Mouse (Mus musculus) heart, embryonic 12.5 days (tissue): Measurements from ENCODE around the gene Tmem116. TPM values are rescaled to one million over a fixed set of nuclear protein-coding genes. Genes with fewer than 3 reads are reported as not detected.
"Not testable (repeated sequence)": the region's sequence is repeated elsewhere in the genome, so short reads cannot be mapped to it uniquely, and the experiment has no call there.

ENCODE experiments used
- ATAC-seq: fragments of 200-750 bp; cut with Nextera tagmentation; 2 replicates; pipeline ENCODE4 v1.8.0; 2017; ENCODE audit warnings: moderate TSS enrichment, moderate library complexity; ENCODE audit not compliant: insufficient number of reproducible peaks, low FRiP score
- H3K27ac ChIP-seq: fragments of 300-500 bp; sonication (generic); 2 replicates; pipeline ENCODE4 v1.5.1; 2016; ENCODE audit warnings: mild to moderate bottlenecking, moderate library complexity; ENCODE audit not compliant: poor library complexity, severe bottlenecking
- H3K27me3 ChIP-seq: fragments of 300-500 bp; sonication (generic); replicated peaks from 2 replicates; pipeline ENCODE4 v1.6.1; 2016; ENCODE audit warnings: mild to moderate bottlenecking, moderate library complexity
- H3K36me3 ChIP-seq: fragments of 300-500 bp; sonication (generic); 2 replicates; pipeline ENCODE4 v1.6.1; 2016; ENCODE audit warnings: mild to moderate bottlenecking, moderate library complexity
- H3K4me1 ChIP-seq: fragments of 300-500 bp; sonication (generic); replicated peaks from 2 replicates; pipeline ENCODE4 v1.6.1; 2016; ENCODE audit warnings: mild to moderate bottlenecking
- H3K4me2 ChIP-seq: fragments of 300-500 bp; sonication (generic); 2 replicates; pipeline ENCODE4 v1.6.1; 2016; ENCODE audit warnings: mild to moderate bottlenecking, moderate library complexity
- H3K4me3 ChIP-seq: fragments of 300-500 bp; sonication (generic); 2 replicates; pipeline ENCODE4 v1.5.1; 2016; ENCODE audit warnings: mild to moderate bottlenecking
- H3K9ac ChIP-seq: fragments of 300-500 bp; sonication (generic); 2 replicates; pipeline ENCODE4 v1.6.1; 2016; ENCODE audit warnings: mild to moderate bottlenecking, moderate library complexity
- H3K9me3 ChIP-seq: fragments of 300-500 bp; sonication (generic); replicated peaks from 2 replicates; pipeline ENCODE4 v1.6.1; 2016; ENCODE audit warnings: mild to moderate bottlenecking, moderate library complexity
- WGBS: fragments of 180-500 bp; shearing (Covaris S2); methylation state at CpG from one replicate; pipeline ENCODE4 v1.1.7; 2016; 5-methylcytosine and 5-hydroxymethylcytosine counted together
- polyA plus RNA-seq: library from polyadenylated mRNA; unstranded; fragments of >200 nt; fragmentation: Nextera tagmentation; extraction: Ambion mirVana; gene quantifications from 2 replicates; pipeline ENCODE4 v1.2.1, GENCODE M21; 2016

Gene Tmem116
- polyA plus RNA-seq, 1 experiment from 2014 or later, result 4.7 TPM

DNA sequence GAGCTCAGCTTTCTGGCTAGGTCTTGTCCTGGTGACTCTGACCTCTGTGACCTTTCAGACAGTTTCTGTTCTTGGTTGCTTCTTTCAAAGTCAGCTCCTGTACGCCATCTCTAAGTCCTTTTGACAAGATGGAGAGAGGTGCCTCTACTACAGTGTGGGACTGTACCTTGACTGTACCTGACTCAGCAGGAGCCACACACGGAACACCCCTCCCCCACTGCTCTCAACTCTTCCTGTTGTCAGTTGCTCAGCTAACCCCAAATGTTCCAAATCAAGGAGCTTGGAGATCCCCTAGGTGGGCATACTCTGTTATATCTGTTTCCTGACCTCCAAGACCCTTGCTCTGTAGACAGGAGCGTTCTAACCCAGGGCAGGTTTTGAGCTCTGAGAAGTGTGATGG is 51.5 kb downstream of the Tmem116 start, which contains the start of gene Adam1b:
Gene Adam1b, minus strand, starts transcription at position 205 of the 400 bp plus-strand sequence.
- no peak for ATAC-seq
- no peaks in the 10 kb centered on the region for H3K27me3 ChIP-seq
- no peak within 1 kb of the TSS for H3K4me3 ChIP-seq

DNA sequence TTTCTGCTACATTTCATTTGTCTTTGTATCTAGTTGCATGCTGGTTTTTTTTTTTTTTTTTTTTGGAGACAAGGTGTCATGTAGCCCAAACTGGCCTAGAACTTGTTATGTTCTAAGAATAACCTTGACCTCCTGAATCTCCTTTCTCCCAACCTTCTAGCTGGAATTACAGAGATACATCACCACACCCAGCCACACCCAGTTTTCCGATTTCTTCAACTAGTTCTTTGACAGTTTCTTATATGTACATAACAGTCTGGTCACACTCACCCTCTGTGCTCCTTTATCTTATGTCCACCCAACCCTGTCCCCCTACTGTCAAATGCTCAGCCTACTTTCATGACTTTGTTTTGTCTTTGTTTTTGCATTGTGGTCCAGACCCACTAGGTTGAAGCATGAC is 55.2 kb downstream of the Tmem116 start:
- Histone ChIP-seq H3K36me3 (no peaks in the 10 kb centered on the region), H3K27me3 (no peaks in the 10 kb centered on the region), H3K4me2 (no peak overlapping the region), H3K27ac (no peak overlapping the region), H3K9ac (no peak overlapping the region), H3K4me3 (no peak overlapping the region), H3K9me3 (no peaks in the 10 kb centered on the region), H3K4me1 (peaks cover 3% of the 10 kb centered on the region; the same call in 1 of the 2 replicates)
- 86% methylated on average over 1 of the region's 1 CpGs for WGBS
- no peak for ATAC-seq

More for the DNA sequence above, 51.5 kb downstream of the Tmem116 start, which contains the start of gene Adam1b:
- no peaks in the 10 kb centered on the region for H3K36me3 ChIP-seq
- no peak within 1 kb of the TSS for H3K27ac ChIP-seq
- H3K9me3 ChIP-seq, result no peaks in the 10 kb centered on the region
- peaks cover 3% of the 10 kb centered on the region; the same call in 1 of the 2 replicates for H3K4me1 ChIP-seq
- 74% methylated on average over 3 of the region's 3 CpGs for WGBS
- H3K9ac ChIP-seq, result no peak within 1 kb of the TSS
- H3K4me2 ChIP-seq, result no peak within 1 kb of the TSS

DNA sequence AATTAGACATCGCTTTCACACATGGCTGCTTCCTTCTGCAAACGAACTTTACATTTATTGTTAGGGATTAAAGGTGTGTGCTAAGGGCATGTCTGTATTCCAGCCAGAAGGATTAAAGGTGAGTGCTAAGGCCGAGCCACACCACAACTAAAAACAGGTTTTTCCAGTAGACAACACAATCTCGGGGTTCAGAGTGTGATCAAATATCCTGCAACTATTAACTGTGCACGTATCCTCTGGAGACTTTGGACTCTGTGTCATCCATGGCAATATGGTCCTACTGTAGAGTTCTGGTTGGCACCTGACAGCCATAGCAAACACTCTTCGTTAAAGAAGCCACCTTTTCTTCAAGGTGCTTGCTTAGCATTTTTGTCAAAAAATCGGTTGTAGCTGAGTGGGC is 58.3 kb downstream of the Tmem116 start:
- no peaks in the 10 kb centered on the region for H3K27me3 ChIP-seq
- H3K9ac ChIP-seq, result no peak overlapping the region
- H3K4me1 ChIP-seq, result peaks cover 3% of the 10 kb centered on the region; the same call in 1 of the 2 replicates
- H3K27ac ChIP-seq, result no peak overlapping the region
- H3K9me3 ChIP-seq, result no peaks in the 10 kb centered on the region
- H3K4me2 ChIP-seq, result no peak overlapping the region
- WGBS, result 79% methylated on average over 7 of the region's 7 CpGs
- ATAC-seq, result no peak
- no peak overlapping the region for H3K4me3 ChIP-seq
- H3K36me3 ChIP-seq, result no peaks in the 10 kb centered on the region

- no peak for ATAC-seq
- peaks cover 42% of the 10 kb centered on the region for H3K36me3 ChIP-seq
- H3K27ac ChIP-seq, result no peak overlapping the region
- H3K4me2 ChIP-seq, result no peak overlapping the region
- H3K9ac ChIP-seq, result no peak overlapping the region
- no peaks in the 10 kb centered on the region for H3K4me1 ChIP-seq
- WGBS, result 85% methylated on average over 9 of the region's 9 CpGs
- no peaks in the 10 kb centered on the region for H3K9me3 ChIP-seq
- no peaks in the 10 kb centered on the region for H3K27me3 ChIP-seq
- H3K4me3 ChIP-seq, result no peak overlapping the region
These were observed 67.3 kb downstream of the Tmem116 start for GRCm38 (mm10) chr5:121518983-121519382.

DNA sequence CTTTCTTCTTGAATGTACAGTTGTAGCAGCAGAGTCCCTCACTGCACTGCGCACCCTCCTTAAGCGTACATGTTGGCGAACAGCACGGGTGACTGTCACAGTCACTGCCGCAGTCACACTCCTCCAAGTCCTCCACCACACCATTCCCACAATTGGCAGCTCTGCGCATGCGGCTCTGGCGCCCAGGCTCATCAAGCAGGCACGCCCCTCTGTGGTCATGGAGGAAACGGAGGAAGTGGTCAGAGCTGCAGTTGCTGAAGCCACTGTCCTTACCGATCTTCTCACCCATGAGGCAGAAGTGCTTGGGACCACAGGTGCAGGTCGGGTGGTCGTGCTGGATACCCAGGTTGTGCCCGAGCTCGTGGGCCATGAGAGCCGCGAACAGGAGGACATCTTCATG is 68.1 kb downstream of the Tmem116 start:
- WGBS, result 83% methylated on average over 11 of the region's 17 CpGs
- H3K27me3 ChIP-seq, H3K27ac ChIP-seq, H3K9ac ChIP-seq, ATAC-seq, H3K4me2 ChIP-seq, H3K9me3 ChIP-seq, H3K4me1 ChIP-seq, H3K4me3 ChIP-seq: not testable (repeated sequence)
- peaks cover 50% of the 10 kb centered on the region for H3K36me3 ChIP-seq

- H3K4me1 ChIP-seq, result peaks cover 3% of the 10 kb centered on the region; the same call in 1 of the 2 replicates
- no peaks in the 10 kb centered on the region for H3K9me3 ChIP-seq
- WGBS, result 78% methylated on average over 14 of the region's 14 CpGs
- ATAC-seq, result no peak; the same call in 1 of the 2 replicates
- H3K27me3 ChIP-seq, result no peaks in the 10 kb centered on the region
- H3K36me3 ChIP-seq, result peaks cover 75% of the 10 kb centered on the region
- no peak overlapping the region for H3K4me3 ChIP-seq
- H3K4me2 ChIP-seq, result no peak overlapping the region
- H3K9ac ChIP-seq, result no peak overlapping the region
- H3K27ac ChIP-seq, result no peak overlapping the region
These were observed 74.2 kb downstream of the Tmem116 start for GRCm38 (mm10) chr5:121525774-121526450.

GRCm38 (mm10) chr5:121526526-121526925 is 74.8 kb downstream of the Tmem116 start:
- peaks cover 75% of the 10 kb centered on the region for H3K36me3 ChIP-seq
- H3K4me1 ChIP-seq, result peaks cover 3% of the 10 kb centered on the region; the same call in 1 of the 2 replicates
- H3K9ac ChIP-seq, result no peak overlapping the region
- H3K27ac ChIP-seq, result no peak overlapping the region
- H3K27me3 ChIP-seq, result no peaks in the 10 kb centered on the region
- H3K4me3 ChIP-seq, result no peak overlapping the region
- H3K9me3 ChIP-seq, result no peaks in the 10 kb centered on the region
- no peak overlapping the region for H3K4me2 ChIP-seq
- WGBS, result 76% methylated on average over 7 of the region's 7 CpGs
- no peak for ATAC-seq

DNA sequence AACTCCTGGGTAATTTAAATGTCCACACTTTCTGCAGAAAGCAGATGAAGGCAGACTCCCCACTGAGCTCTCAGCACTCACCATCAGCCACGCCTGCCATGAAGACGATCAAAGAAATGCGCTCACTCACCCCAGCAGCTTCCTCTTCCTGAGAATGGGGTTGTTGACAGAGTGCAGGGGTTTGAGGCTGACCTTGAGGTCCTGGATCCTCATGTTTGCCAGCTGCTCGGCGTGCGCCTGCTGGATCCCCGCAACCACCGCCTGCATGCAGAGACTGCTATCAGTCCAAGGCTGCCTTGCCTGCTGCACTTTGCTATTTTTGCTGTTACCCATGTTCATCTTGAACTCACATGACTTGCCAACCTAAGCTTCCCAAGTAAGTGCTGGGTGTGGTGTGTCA is 75.3 kb downstream of the Tmem116 start:
- Histone ChIP-seq H3K27ac (no peak overlapping the region), H3K4me2 (no peak overlapping the region), H3K9ac (no peak overlapping the region), H3K4me1 (peaks cover 3% of the 10 kb centered on the region; the same call in 1 of the 2 replicates), H3K9me3 (no peaks in the 10 kb centered on the region), H3K36me3 (peaks cover 77% of the 10 kb centered on the region), H3K27me3 (no peaks in the 10 kb centered on the region), H3K4me3 (no peak overlapping the region)
- WGBS, result 64% methylated on average over 8 of the region's 8 CpGs
- no peak; the same call in 1 of the 2 replicates for ATAC-seq

DNA sequence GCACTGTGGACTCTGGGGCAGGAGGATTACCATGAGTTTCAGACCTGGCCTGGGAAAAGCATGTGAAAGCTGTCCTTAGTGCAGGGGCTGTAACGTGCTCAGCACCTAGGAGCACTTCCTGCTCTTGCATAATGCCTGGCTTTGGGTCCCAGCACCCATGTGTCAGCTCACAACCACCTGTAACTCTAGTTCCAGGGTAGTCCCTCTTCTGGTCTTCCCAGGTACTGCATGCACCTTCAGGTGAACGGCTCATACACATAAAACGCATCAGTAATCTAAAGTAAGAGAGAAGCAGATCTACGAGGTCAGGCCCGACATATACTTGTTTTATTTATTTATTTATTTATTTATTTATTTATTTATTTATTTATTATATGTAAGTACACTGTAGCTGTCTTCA is 82.8 kb downstream of the Tmem116 start:
- ATAC-seq, result no peak
- H3K4me2 ChIP-seq, result no peak overlapping the region
- H3K27me3 ChIP-seq, result no peaks in the 10 kb centered on the region
- peaks cover 79% of the 10 kb centered on the region for H3K36me3 ChIP-seq
- no peak overlapping the region for H3K4me3 ChIP-seq
- H3K9me3 ChIP-seq, result no peaks in the 10 kb centered on the region
- H3K9ac ChIP-seq, result no peak overlapping the region
- H3K27ac ChIP-seq, result no peak overlapping the region
- peaks cover 5% of the 10 kb centered on the region for H3K4me1 ChIP-seq
- WGBS, result 89% methylated on average over 5 of the region's 5 CpGs

GRCm38 (mm10) chr5:121535116-121535515 is 83.4 kb downstream of the Tmem116 start:
- H3K36me3 ChIP-seq, result peaks cover 74% of the 10 kb centered on the region
- no peak for ATAC-seq
- no peak overlapping the region for H3K4me2 ChIP-seq
- no peaks in the 10 kb centered on the region for H3K27me3 ChIP-seq
- no peak overlapping the region for H3K4me3 ChIP-seq
- H3K4me1 ChIP-seq, result peaks cover 5% of the 10 kb centered on the region
- WGBS, result 91% methylated on average over 3 of the region's 3 CpGs
- no peak overlapping the region for H3K27ac ChIP-seq
- no peak overlapping the region for H3K9ac ChIP-seq
- no peaks in the 10 kb centered on the region for H3K9me3 ChIP-seq

GRCm38 (mm10) chr5:121536921-121537555 is 85.3 kb downstream of the Tmem116 start:
- no peak for ATAC-seq
- H3K36me3 ChIP-seq, result peaks cover 59% of the 10 kb centered on the region
- no peaks in the 10 kb centered on the region for H3K27me3 ChIP-seq
- H3K9me3 ChIP-seq, result no peaks in the 10 kb centered on the region
- peak overlapping the region; percentile 53; the same call in 1 of the 2 replicates for H3K27ac ChIP-seq
- H3K4me1 ChIP-seq, result peaks cover 5% of the 10 kb centered on the region
- WGBS, result 68% methylated on average over 7 of the region's 7 CpGs
- H3K9ac ChIP-seq, result no peak overlapping the region
- no peak overlapping the region for H3K4me3 ChIP-seq
- H3K4me2 ChIP-seq, result no peak overlapping the region
